Mouse (Mus musculus) inflammation-experienced regulatory T-cells, adult 6 months (primary cell): ENCODE results near the gene Tsr2. TPM values are rescaled to one million over a fixed set of nuclear protein-coding genes. Genes with fewer than 3 reads are reported as not detected.

Experiments
- ATAC-seq: one replicate; pipeline ENCODE4 v1.8.0; 2017
- polyA plus RNA-seq, 3 experiments: library from polyadenylated mRNA; unstranded; fragments of 100-300 nt; shearing (Covaris generic); gene quantifications; one replicate each; pipeline ENCODE4 v1.2.1; 2017

The Tsr2 gene
- polyA plus RNA-seq, 3 experiments from 2014 or later, result 14.9 to 22.5 (median 17.1) TPM

- ATAC-seq, result no peak
Measured at GRCm38 (mm10) chrX:151046321-151046720, 50.0 kb downstream of the Tsr2 start.

DNA sequence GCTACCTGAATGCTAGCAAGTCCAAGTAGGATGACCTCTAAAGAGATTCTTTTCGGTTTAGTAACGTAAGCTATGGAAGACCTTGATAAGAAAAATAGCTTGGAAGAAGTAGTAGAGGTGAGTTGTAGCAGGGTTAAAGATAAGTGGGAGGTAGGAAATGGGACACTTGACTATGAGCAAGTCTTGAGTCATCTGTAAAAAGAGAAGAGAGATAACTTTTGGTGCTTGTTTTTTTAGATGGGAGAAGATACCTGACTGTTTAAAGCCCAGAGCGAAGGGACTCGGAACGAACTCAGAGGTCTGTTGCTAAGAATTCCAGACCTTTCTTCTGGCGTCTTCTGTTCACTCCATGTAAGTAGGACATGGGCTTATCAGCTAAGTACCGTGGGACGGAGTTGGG, 50.5 kb downstream of the Tsr2 start, which contains the start of gene Fgd1:
Gene Fgd1, plus strand, starts transcription at position 301 of the 400 bp plus-strand sequence.
- no peak for ATAC-seq

GRCm38 (mm10) chrX:151041223-151041622, 55.1 kb downstream of the Tsr2 start:
- ATAC-seq, result no peak

Other genes starting within 250 kb of the Tsr2 start
- gene Gnl3l, start 79.2 kb downstream of the Tsr2 start, polyA plus RNA-seq, result 10 to 100 TPM; 24.4 to 27.4 (median 25.1) TPM
- gene Fgd1, start 50.4 kb downstream of the Tsr2 start, polyA plus RNA-seq, result under 1 TPM; 0.19 to 0.36 (median 0.22) TPM
- gene Wnk3, start 101.5 kb upstream of the Tsr2 start, polyA plus RNA-seq, result under 1 TPM in 2 of 3 experiments, not detected in 1; 0.23 to 0.38 TPM
- gene Fam120c, start 247.6 kb upstream of the Tsr2 start, polyA plus RNA-seq, result 1 to 10 TPM in 2 of 3 experiments, under 1 TPM in 1; 0.99 to 2.8 (median 1.6) TPM